Mouse (Mus musculus) heart, embryonic 15.5 days (tissue): ENCODE data around the gene Dppa5a. TPM values are rescaled to one million over a fixed set of nuclear protein-coding genes. Genes with fewer than 3 reads are reported as not detected.

Source experiments
- ATAC-seq: fragments of 200-750 bp; cut with Nextera tagmentation; replicated peaks from 2 replicates; pipeline ENCODE4 v1.8.0; 2017; ENCODE audit warnings: low read depth, moderate TSS enrichment; ENCODE audit not compliant: insufficient number of reproducible peaks, insufficient read depth, low FRiP score
- H3K27ac ChIP-seq: fragments of 300-500 bp; sonication (generic); 2 replicates; pipeline ENCODE4 v1.5.1; 2015; ENCODE audit warnings: mild to moderate bottlenecking, inconsistent platforms
- H3K27me3 ChIP-seq: fragments of 300-500 bp; sonication (generic); 2 replicates; pipeline ENCODE4 v1.6.1; 2015; ENCODE audit warnings: inconsistent platforms
- H3K36me3 ChIP-seq: fragments of 300-500 bp; sonication (generic); 2 replicates; pipeline ENCODE4 v1.6.1; 2015; ENCODE audit warnings: mild to moderate bottlenecking, inconsistent platforms
- H3K4me1 ChIP-seq: fragments of 300-500 bp; sonication (generic); replicated peaks from 2 replicates; pipeline ENCODE4 v1.6.1; 2015; ENCODE audit warnings: inconsistent platforms
- H3K4me2 ChIP-seq: fragments of 300-500 bp; sonication (generic); 2 replicates; pipeline ENCODE4 v1.6.1; 2015; ENCODE audit warnings: inconsistent platforms, mild to moderate bottlenecking, moderate library complexity
- H3K4me3 ChIP-seq: fragments of 300-500 bp; sonication (generic); 2 replicates; pipeline ENCODE4 v1.5.1; 2015; ENCODE audit warnings: mild to moderate bottlenecking, inconsistent platforms
- H3K9ac ChIP-seq: fragments of 300-500 bp; sonication (generic); 2 replicates; pipeline ENCODE4 v1.6.1; 2015; ENCODE audit warnings: mild to moderate bottlenecking, inconsistent platforms
- H3K9me3 ChIP-seq: fragments of 300-500 bp; sonication (generic); replicated peaks from 2 replicates; pipeline ENCODE4 v1.6.1; 2016; ENCODE audit warnings: inconsistent platforms
- WGBS: fragments of 180-500 bp; shearing (Covaris S2); methylation state at CpG from one replicate; pipeline ENCODE4 v1.1.7; 2015; ENCODE audit warnings: mixed read lengths; 5-methylcytosine and 5-hydroxymethylcytosine counted together
- polyA plus RNA-seq: library from polyadenylated mRNA; unstranded; fragments of >200 nt; fragmentation: Nextera tagmentation; extraction: Ambion mirVana; gene quantifications from 2 replicates; pipeline ENCODE4 v1.2.1, GENCODE M21; 2015

Dppa5a gene
- polyA plus RNA-seq, 1 experiment from 2014 or later, result not detected

- peaks cover 12% of the 10 kb centered on the region; the same call in 1 of the 2 replicates for H3K27me3 ChIP-seq
- H3K9me3 ChIP-seq, result no peaks in the 10 kb centered on the region
- peaks cover 8% of the 10 kb centered on the region for H3K4me1 ChIP-seq
- H3K9ac ChIP-seq, result peak within 1 kb of the TSS; percentile 12
- peak; percentile 67 for ATAC-seq
- WGBS, result 5% methylated on average over 23 of the region's 23 CpGs
- H3K27ac ChIP-seq, result no peak within 1 kb of the TSS
- H3K4me2 ChIP-seq, result peak within 1 kb of the TSS; percentile 67
- no peaks in the 10 kb centered on the region for H3K36me3 ChIP-seq
- peak within 1 kb of the TSS; percentile 42 for H3K4me3 ChIP-seq
Measured at GRCm38 (mm10) chr9:78378113-78378785, 10.3 kb upstream of the Dppa5a start, which contains the start of gene Ooep. Gene Ooep (minus strand): TSS chr9:78378725.

DNA sequence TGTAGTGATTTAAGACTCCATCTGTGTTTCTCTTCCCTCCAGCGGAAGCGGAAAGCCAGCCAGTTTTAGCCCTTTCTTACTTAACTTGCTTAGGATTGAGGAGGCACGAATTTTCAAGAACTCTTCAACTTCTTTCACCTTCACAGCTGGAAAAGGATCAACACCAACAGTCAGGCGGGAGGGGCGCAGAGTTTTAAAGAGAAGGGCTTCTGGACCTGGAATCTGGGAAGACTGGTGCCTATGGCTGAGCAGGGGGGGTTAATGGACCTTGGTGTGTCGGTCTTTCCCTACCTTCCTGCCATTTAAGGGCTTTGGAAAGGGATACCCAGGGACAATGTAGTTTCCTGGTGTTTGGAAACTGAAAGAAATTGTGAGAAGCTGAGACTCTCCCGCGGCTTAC, 9.6 kb upstream of the Dppa5a start:
- Histone ChIP-seq H3K4me1 (peaks cover 13% of the 10 kb centered on the region), H3K4me3 (no peak overlapping the region), H3K9ac (no peak overlapping the region), H3K27ac (no peak overlapping the region), H3K9me3 (no peaks in the 10 kb centered on the region), H3K36me3 (no peaks in the 10 kb centered on the region), H3K4me2 (peak overlapping the region; percentile 67), H3K27me3 (peaks cover 12% of the 10 kb centered on the region; the same call in 1 of the 2 replicates)
- 46% methylated on average over 8 of the region's 8 CpGs for WGBS
- no peak for ATAC-seq

DNA sequence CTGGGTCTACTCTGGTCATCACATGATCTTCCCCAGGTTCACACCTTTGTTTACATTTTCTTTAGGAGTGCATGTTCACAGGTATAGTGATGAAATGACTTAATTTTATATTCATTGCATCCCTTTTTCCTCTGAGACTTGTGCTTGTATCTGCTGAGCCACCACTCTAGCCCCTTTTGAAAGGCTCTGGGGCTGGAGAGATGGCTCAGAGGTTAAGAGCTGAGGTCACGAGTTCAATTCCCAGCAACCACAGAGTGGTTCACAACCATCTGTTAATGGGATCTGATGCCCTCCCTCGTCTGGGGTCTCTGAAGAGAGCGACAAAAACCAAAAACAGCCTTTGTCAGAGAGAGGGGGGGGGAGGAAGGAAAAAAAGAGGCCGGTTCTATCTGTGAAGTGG, 7.5 kb upstream of the Dppa5a start:
- ATAC-seq, result no peak
- no peak overlapping the region for H3K9ac ChIP-seq
- H3K27ac ChIP-seq, result no peak overlapping the region
- no peak overlapping the region for H3K4me2 ChIP-seq
- H3K4me3 ChIP-seq, result no peak overlapping the region
- peaks cover 13% of the 10 kb centered on the region for H3K4me1 ChIP-seq
- H3K9me3 ChIP-seq, result no peaks in the 10 kb centered on the region
- H3K36me3 ChIP-seq, result no peaks in the 10 kb centered on the region
- WGBS, result 73% methylated on average over 4 of the region's 4 CpGs
- H3K27me3 ChIP-seq, result peaks cover 12% of the 10 kb centered on the region; the same call in 1 of the 2 replicates

DNA sequence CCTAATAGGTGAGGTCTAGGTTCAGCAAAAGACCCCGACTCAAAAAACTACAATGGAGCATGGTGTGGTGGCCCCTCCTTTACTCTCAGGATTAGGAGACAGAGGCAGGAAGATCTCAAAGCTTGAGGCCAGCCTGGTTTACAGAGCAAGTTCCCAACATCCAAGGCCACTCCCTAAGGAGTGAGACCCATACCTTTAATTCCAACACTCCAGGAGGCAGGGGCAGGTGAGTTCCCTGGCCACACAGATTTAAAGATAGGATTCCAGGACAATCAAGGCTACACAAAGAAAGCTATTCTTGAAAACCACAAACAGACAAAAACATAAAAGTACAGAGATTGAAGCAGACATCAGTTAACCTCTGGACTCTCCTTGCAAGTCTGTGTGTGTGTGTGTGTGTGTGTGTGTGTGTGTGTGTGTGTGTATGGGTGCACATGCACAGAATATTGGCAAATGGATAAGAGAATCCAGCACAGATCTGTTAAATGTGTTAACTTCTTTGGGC, 7.0 kb upstream of the Dppa5a start:
- no peak for ATAC-seq
- peaks cover 12% of the 10 kb centered on the region; the same call in 1 of the 2 replicates for H3K27me3 ChIP-seq
- no peak overlapping the region for H3K27ac ChIP-seq
- H3K36me3 ChIP-seq, result no peaks in the 10 kb centered on the region
- H3K9me3 ChIP-seq, result no peaks in the 10 kb centered on the region
- no peak overlapping the region for H3K4me2 ChIP-seq
- H3K9ac ChIP-seq, result no peak overlapping the region
- WGBS, result 71% methylated on average over 1 of the region's 1 CpGs
- H3K4me3 ChIP-seq, result no peak overlapping the region
- H3K4me1 ChIP-seq, result peaks cover 13% of the 10 kb centered on the region

GRCm38 (mm10) chr9:78374397-78374796, 6.4 kb upstream of the Dppa5a start:
- H3K36me3 ChIP-seq, result no peaks in the 10 kb centered on the region
- no peak overlapping the region for H3K9ac ChIP-seq
- H3K4me1 ChIP-seq, result peaks cover 13% of the 10 kb centered on the region
- no peak overlapping the region for H3K4me3 ChIP-seq
- H3K9me3 ChIP-seq, result no peaks in the 10 kb centered on the region
- H3K27ac ChIP-seq, result no peak overlapping the region
- 0 out of 2 replicates have a peak, but pooled peaks cover 8% of the 10 kb centered on the region for H3K27me3 ChIP-seq
- no peak overlapping the region for H3K4me2 ChIP-seq
- no peak for ATAC-seq
- 44% methylated on average over 5 of the region's 5 CpGs for WGBS

DNA sequence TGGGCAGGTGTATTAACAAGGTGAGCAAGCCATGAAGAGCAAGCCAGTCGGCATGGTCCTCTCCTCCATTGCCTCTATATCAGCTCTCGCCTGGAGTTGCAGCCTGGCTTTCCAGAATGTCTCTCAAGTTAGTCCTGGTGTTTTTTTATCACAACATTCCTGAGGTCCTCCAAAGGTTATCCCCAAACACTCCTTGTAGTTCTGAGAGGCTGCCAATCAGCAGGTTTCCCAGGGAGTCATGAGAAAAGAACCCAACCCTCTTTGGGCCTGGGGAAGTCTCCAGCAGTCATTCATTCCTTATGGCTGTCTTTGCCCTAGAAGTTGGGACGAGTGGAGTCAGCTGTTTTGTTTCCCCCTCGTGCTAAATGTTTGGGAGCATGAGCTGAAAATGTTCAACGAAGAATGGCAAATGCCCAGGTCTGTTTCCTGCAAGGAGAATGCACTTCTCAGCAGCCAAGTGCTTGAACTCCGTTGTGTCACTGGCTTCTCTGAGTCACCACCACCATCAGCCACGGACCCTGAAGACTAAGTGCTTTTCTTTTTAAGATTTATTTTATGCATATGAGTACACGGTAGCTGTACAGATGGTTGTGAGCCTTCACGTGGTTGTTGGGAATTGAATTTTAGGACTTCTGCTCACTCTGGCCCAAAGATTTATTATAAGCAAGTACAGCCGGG, 5.0 kb upstream of the Dppa5a start:
- Histone ChIP-seq H3K27ac (no peak overlapping the region), H3K4me2 (no peak overlapping the region), H3K4me3 (no peak overlapping the region), H3K4me1 (peaks cover 6% of the 10 kb centered on the region), H3K9ac (no peak overlapping the region), H3K36me3 (no peaks in the 10 kb centered on the region), H3K27me3 (0 out of 2 replicates have a peak, but pooled peaks cover 4% of the 10 kb centered on the region), H3K9me3 (no peaks in the 10 kb centered on the region)
- 51% methylated on average over 10 of the region's 10 CpGs for WGBS
- ATAC-seq, result no peak

GRCm38 (mm10) chr9:78371441-78371840, 3.5 kb upstream of the Dppa5a start:
- H3K9ac ChIP-seq, result no peak overlapping the region
- H3K36me3 ChIP-seq, result no peaks in the 10 kb centered on the region
- no peaks in the 10 kb centered on the region for H3K9me3 ChIP-seq
- no peak overlapping the region for H3K4me3 ChIP-seq
- WGBS, result 93% methylated on average over 3 of the region's 3 CpGs
- H3K4me2 ChIP-seq, result no peak overlapping the region
- peaks cover 5% of the 10 kb centered on the region; the same call in 1 of the 2 replicates for H3K4me1 ChIP-seq
- no peak overlapping the region for H3K27ac ChIP-seq
- no peaks in the 10 kb centered on the region for H3K27me3 ChIP-seq
- ATAC-seq, result no peak

GRCm38 (mm10) chr9:78369786-78370185, 1.8 kb upstream of the Dppa5a start:
- 80% methylated on average over 7 of the region's 7 CpGs for WGBS
- ATAC-seq, result no peak

DNA sequence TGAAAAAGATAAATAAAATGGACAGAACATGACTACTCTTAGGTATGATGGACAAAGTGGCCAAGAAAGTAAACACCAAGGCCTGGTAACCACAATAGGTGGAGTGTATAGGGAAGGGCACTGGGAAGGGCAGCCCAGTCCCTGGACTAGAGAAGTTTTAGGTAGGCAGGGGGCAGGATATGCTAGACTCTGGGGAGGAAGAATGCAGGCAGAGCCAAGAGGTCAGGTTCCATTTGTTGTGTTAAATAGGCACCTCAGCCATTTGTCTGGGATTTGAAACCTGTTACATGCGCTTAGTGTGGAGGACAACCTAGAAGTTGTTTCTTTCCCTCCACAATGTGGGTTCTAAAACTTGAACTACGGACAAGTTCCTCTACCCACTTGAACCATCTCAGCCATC, 1.4 kb upstream of the Dppa5a start:
- H3K9ac ChIP-seq, result no peak overlapping the region
- no peaks in the 10 kb centered on the region for H3K36me3 ChIP-seq
- WGBS, result 89% methylated on average over 2 of the region's 2 CpGs
- H3K9me3 ChIP-seq, result no peaks in the 10 kb centered on the region
- no peak overlapping the region for H3K4me3 ChIP-seq
- H3K27me3 ChIP-seq, result no peaks in the 10 kb centered on the region
- H3K4me1 ChIP-seq, result peaks cover 5% of the 10 kb centered on the region; the same call in 1 of the 2 replicates
- H3K27ac ChIP-seq, result no peak overlapping the region
- no peak for ATAC-seq
- no peak overlapping the region for H3K4me2 ChIP-seq

More at GRCm38 (mm10) chr9:78369786-78370185, 1.8 kb upstream of the Dppa5a start:
- no peak overlapping the region for H3K4me2 ChIP-seq
- peaks cover 5% of the 10 kb centered on the region; the same call in 1 of the 2 replicates for H3K4me1 ChIP-seq
- H3K4me3 ChIP-seq, result no peak overlapping the region
- no peaks in the 10 kb centered on the region for H3K27me3 ChIP-seq
- H3K9ac ChIP-seq, result no peak overlapping the region
- H3K9me3 ChIP-seq, result no peaks in the 10 kb centered on the region
- no peak overlapping the region for H3K27ac ChIP-seq
- H3K36me3 ChIP-seq, result no peaks in the 10 kb centered on the region

GRCm38 (mm10) chr9:78368671-78369293, 805 bp upstream of the Dppa5a start:
- Histone ChIP-seq H3K4me2 (no peak overlapping the region), H3K9ac (no peak overlapping the region), H3K27ac (no peak overlapping the region), H3K4me3 (no peak overlapping the region), H3K36me3 (no peaks in the 10 kb centered on the region), H3K27me3 (no peaks in the 10 kb centered on the region), H3K9me3 (no peaks in the 10 kb centered on the region), H3K4me1 (peaks cover 5% of the 10 kb centered on the region; the same call in 1 of the 2 replicates)
- WGBS, result 67% methylated on average over 3 of the region's 3 CpGs
- no peak for ATAC-seq

GRCm38 (mm10) chr9:78365850-78366544, 2.0 kb downstream of the Dppa5a start:
- no peak overlapping the region for H3K9ac ChIP-seq
- H3K9me3 ChIP-seq, result no peaks in the 10 kb centered on the region
- WGBS, result 60% methylated on average over 13 of the region's 13 CpGs
- H3K36me3 ChIP-seq, result no peaks in the 10 kb centered on the region
- no peak for ATAC-seq
- H3K4me1 ChIP-seq, result no peaks in the 10 kb centered on the region
- no peak overlapping the region for H3K4me2 ChIP-seq
- H3K4me3 ChIP-seq, result no peak overlapping the region
- no peak overlapping the region for H3K27ac ChIP-seq
- H3K27me3 ChIP-seq, result no peaks in the 10 kb centered on the region
